Mouse (Mus musculus) lung, embryonic 14.5 days (tissue): Measurements from ENCODE around the gene Trip6. TPM values are rescaled to one million over a fixed set of nuclear protein-coding genes. Genes with fewer than 3 reads are reported as not detected.
A peak's percentile ranks its signal among the peaks of the same experiment; 100 is the strongest.

Experiments used
- ATAC-seq: fragments of 200-750 bp; cut with Nextera tagmentation; 2 replicates; pipeline ENCODE4 v1.8.0; 2017; ENCODE audit warnings: mild to moderate bottlenecking, moderate TSS enrichment, moderate library complexity; ENCODE audit not compliant: insufficient read depth
- DNase-seq: peaks from one replicate; pipeline ENCODE4 v3.0.0-alpha.2; 2015
- H3K27ac ChIP-seq: fragments of 300-500 bp; sonication (generic); 2 replicates; pipeline ENCODE4 v1.5.1; 2014; ENCODE audit warnings: low read depth, mild to moderate bottlenecking, moderate library complexity
- H3K27me3 ChIP-seq: fragments of 300-500 bp; sonication (generic); 2 replicates; pipeline ENCODE4 v1.6.1; 2014; ENCODE audit warnings: low read length, control low read depth; ENCODE audit not compliant: insufficient read depth
- H3K36me3 ChIP-seq: fragments of 300-500 bp; sonication (generic); 2 replicates; pipeline ENCODE4 v1.6.1; 2014; ENCODE audit warnings: control low read depth; ENCODE audit not compliant: insufficient read depth
- H3K4me1 ChIP-seq: fragments of 300-500 bp; sonication (generic); 2 replicates; pipeline ENCODE4 v1.6.1; 2014; ENCODE audit warnings: antibody characterized with exemption, control low read depth; ENCODE audit not compliant: insufficient read depth
- H3K4me2 ChIP-seq: fragments of 300-500 bp; sonication (generic); 2 replicates; pipeline ENCODE4 v1.6.1; 2014; ENCODE audit warnings: mild to moderate bottlenecking
- H3K4me3 ChIP-seq: fragments of 300-500 bp; sonication (generic); 2 replicates; pipeline ENCODE4 v1.5.1; 2014; ENCODE audit warnings: low read depth, low read length
- H3K9ac ChIP-seq: fragments of 300-500 bp; sonication (generic); 2 replicates; pipeline ENCODE4 v1.6.1; 2014
- H3K9me3 ChIP-seq: fragments of 300-500 bp; sonication (generic); 2 replicates; pipeline ENCODE4 v1.6.1; 2016; ENCODE audit warnings: low read depth, low read length, control low read depth
- CTCF ChIP-seq: IDR thresholded peaks from 2 replicates; pipeline ENCODE4 v1.5.1; 2016; ENCODE audit warnings: antibody characterized with exemption, low read depth
- WGBS: fragments of 180-500 bp; shearing (Covaris S2); extraction: QIAGEN DNeasy Blood & Tissue Kit; methylation state at CpG from one replicate; pipeline ENCODE4 v1.1.7; 2014; 5-methylcytosine and 5-hydroxymethylcytosine counted together
- polyA plus RNA-seq: library from polyadenylated mRNA; unstranded; fragments of >200 nt; fragmentation: Nextera tagmentation; extraction: Ambion mirVana; gene quantifications from 2 replicates; pipeline ENCODE4 v1.2.1, GENCODE M21; 2014

Gene Trip6
- polyA plus RNA-seq, 1 experiment from 2014 or later, result 89.3 TPM

DNA sequence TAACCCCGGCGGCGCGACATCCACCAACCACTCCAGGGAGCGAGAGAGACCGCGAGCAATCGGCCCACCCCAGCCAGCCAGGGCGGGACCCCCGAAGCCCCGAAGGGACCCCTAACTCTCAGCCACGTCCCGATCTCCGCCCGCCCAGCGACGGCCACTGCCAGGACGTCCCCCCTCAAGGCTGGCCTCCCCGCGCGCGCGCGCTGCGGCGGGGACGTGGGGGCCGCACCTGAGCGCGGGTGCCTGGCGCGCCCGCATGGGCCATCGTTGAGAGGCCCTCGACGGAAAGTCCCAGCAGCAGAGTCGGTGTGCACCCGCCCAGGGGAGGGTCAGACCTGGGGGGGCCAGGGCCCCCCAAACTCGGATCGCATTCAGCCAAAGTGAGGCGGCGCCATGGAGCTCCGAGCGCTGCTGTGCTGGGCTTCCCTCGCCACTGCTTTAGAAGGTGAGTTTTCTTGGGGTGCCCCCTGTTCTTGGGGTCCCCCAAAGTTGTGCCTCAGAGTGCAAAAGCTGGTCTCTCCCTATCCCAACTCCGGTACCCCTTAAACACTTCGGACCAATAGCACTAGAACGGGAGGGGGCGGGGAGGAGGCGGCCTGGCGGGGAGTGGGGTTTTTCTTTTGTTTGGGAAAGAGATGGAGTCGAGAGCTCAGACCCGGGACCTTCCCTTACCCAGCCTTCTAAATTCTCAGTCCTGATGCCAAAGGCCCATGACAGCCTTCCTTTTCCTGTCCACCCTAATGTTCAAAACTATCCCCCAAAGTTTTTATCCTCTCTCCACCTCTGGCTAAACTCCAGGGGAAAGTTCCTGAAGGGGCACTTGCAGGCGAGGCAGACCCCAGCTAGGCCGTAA is 36.2 kb upstream of the Trip6 start:
- under 1% methylated on average over 55 of the region's 55 CpGs for WGBS
- Histone ChIP-seq H3K4me1 (peaks cover 26% of the 10 kb centered on the region; the same call in 1 of the 2 replicates), H3K4me3 (peak overlapping the region; percentile 92), H3K27me3 (no peaks in the 10 kb centered on the region), H3K36me3 (peaks cover 23% of the 10 kb centered on the region), H3K9me3 (no peaks in the 10 kb centered on the region), H3K27ac (peak overlapping the region; percentile 98), H3K4me2 (peak overlapping the region; percentile 95), H3K9ac (peak overlapping the region; percentile 98)
- peak; percentile 31 for DNase-seq
- peak; percentile 46 for ATAC-seq
- no peak for TF ChIP-seq CTCF

DNA sequence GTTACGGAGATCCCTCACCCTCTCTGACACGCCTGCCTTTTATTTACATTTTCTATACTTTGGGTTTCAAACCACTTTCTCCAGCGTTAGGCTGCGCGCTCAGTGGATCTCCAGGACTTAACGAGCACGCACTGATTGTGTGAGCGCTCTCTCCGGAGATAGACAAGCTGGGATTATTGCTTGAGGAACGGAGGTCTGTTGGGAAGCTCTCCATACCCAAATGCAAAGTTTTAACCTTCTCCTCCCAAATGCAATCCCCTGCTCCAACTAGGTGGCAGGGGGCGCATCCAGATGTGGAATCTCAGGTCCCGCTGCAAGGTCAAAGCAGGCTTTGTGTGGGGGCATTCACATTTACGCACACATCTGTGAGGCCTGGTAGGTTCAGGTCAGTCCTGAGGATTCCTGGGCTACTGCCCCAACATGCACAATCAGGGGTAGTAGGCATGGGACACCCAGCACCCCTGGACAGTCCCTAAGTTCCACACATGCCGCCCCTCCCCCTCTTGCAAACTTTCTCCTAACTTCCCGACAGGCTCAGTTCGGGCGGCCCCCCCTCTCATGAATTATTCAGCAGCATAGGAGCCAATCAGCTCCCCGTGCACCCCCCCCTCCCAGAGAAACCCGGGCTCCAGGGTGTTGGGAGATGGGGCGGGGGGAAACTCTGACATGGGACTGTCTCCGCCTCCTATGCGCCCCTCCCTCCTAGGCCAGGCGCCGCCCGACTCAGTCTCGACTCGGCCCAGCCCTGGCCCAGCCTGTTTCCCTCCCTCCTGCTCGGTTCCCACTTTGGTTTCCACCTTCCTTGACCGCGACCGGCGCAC is 35.4 kb upstream of the Trip6 start, which contains the start of gene Ephb4:
Gene Ephb4, plus strand, starts transcription at position 726 of the 821 bp plus-strand sequence.
- WGBS, result under 1% methylated on average over 30 of the region's 32 CpGs
- TF ChIP-seq CTCF, result peak; percentile 62
- Histone ChIP-seq H3K4me3 (peak within 1 kb of the TSS; percentile 92), H3K27me3 (no peaks in the 10 kb centered on the region), H3K9ac (peak within 1 kb of the TSS; percentile 98), H3K9me3 (no peaks in the 10 kb centered on the region), H3K4me2 (peak within 1 kb of the TSS; percentile 95), H3K4me1 (peaks cover 26% of the 10 kb centered on the region; the same call in 1 of the 2 replicates), H3K27ac (peak within 1 kb of the TSS; percentile 98), H3K36me3 (peaks cover 15% of the 10 kb centered on the region)
- DNase-seq, result peak; percentile 95
- peak; percentile 95 for ATAC-seq

DNA sequence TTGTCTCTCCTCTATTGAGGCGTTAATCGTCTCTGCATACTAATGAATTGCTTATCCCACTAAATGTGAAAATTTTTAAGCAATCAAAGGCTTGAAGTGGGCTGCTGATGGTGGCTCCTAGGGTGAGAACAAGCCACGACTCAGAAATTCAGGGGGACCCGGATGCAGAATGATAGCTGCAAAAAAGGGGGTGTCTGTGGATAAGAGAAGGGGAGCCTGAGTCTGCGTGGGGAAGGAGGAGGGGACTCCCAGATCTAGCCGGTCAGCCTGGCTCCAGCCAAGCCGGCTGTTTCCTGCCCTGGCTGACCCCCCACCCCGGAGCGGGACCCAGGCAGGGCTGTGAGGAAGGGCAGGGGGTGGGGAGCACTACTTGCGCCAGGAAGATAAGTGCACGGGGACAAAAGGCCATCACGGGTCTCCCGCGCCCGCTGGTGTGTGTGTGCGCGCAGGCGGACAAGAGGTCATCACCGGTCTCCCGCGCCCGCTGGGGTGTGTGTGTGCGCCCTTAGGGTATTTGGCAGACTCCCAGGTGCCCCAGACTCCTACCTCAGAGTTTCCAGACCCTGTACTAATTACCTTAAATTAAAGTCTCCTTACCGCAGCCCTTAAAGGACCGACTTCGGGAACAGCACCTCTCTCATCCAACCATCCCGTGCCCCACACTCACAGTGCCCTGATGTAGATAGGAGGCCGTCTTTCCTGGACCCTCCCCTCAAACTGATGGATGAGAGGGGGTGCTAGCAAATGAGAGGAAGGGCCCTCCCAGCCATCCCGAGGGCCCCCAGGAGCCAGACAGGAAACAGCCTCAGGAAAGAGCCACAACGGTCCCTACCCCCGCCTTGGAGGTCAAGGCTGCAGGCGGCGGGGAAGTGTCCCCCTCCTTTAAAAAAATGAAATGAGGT is 34.5 kb upstream of the Trip6 start:
- Histone ChIP-seq H3K9ac (peak overlapping the region; percentile 57), H3K27ac (peak overlapping the region; percentile 98), H3K4me3 (peak overlapping the region; percentile 92), H3K4me1 (peaks cover 26% of the 10 kb centered on the region; the same call in 1 of the 2 replicates), H3K9me3 (no peaks in the 10 kb centered on the region), H3K27me3 (no peaks in the 10 kb centered on the region), H3K36me3 (peaks cover 6% of the 10 kb centered on the region), H3K4me2 (peak overlapping the region; percentile 95)
- ATAC-seq (peak; percentile 32), DNase-seq (peak; percentile 74)
- no peak for TF ChIP-seq CTCF
- 2% methylated on average over 33 of the region's 33 CpGs for WGBS

DNA sequence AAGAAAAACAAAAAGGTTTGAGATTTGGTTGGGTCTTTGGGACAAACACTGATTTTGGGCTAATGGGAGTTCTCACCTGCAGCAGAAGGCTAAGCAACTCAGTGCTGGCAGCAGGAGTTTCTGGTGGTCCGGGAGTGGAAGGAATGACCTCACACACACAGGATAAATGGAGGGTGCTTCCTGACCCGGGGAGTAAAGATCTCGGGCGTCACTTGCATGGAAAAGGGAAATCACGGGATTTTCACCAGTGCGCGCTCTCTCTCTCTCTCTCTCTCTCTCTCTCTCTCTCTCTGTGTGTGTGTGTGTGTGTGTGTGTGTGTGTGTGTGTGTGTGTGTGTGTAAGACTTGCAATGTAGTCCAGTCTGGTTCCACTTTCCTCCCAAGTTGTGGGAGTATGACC is 33.7 kb upstream of the Trip6 start:
- no peak overlapping the region for H3K9ac ChIP-seq
- H3K4me3 ChIP-seq, result no peak overlapping the region
- peak overlapping the region; percentile 98 for H3K27ac ChIP-seq
- WGBS, result 7% methylated on average over 7 of the region's 7 CpGs
- H3K4me1 ChIP-seq, result peaks cover 26% of the 10 kb centered on the region; the same call in 1 of the 2 replicates
- H3K9me3 ChIP-seq, result no peaks in the 10 kb centered on the region
- ATAC-seq, result no peak
- peak overlapping the region; percentile 95 for H3K4me2 ChIP-seq
- no peak for TF ChIP-seq CTCF
- 0 out of 2 replicates have a peak, but pooled peaks cover 3% of the 10 kb centered on the region for H3K36me3 ChIP-seq
- no peaks in the 10 kb centered on the region for H3K27me3 ChIP-seq
- DNase-seq, result peak; percentile 53

DNA sequence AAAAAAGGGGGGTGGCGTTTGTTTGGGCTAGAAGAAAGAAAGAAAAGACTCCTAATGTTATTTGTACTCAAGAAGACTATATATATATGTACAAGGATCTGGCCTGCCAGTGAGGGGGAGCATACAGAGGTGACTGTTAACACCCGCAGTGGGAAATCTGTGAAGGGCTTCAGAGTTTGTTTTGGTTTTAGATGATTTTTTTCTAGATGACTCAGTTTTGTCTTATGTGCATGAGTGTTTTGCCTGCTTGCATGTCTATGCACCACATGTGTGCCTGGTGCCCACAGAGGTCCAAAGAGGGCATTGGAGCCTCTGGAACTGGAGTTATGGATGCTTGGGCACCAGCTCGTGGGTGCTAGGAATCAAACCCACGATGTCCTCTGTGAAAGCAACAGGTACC is 32.8 kb upstream of the Trip6 start:
- WGBS, result 52% methylated on average over 4 of the region's 4 CpGs
- no peaks in the 10 kb centered on the region for H3K9me3 ChIP-seq
- H3K4me2 ChIP-seq, result 0 out of 2 replicates have a peak overlapping the region, but pooled peaks have one; percentile 15
- ATAC-seq, result no peak
- no peak overlapping the region for H3K4me3 ChIP-seq
- no peak overlapping the region for H3K9ac ChIP-seq
- no peak for TF ChIP-seq CTCF
- H3K4me1 ChIP-seq, result peaks cover 26% of the 10 kb centered on the region; the same call in 1 of the 2 replicates
- peak overlapping the region; percentile 77 for H3K27ac ChIP-seq
- H3K36me3 ChIP-seq, result no peaks in the 10 kb centered on the region
- H3K27me3 ChIP-seq, result no peaks in the 10 kb centered on the region
- DNase-seq, result no peak

DNA sequence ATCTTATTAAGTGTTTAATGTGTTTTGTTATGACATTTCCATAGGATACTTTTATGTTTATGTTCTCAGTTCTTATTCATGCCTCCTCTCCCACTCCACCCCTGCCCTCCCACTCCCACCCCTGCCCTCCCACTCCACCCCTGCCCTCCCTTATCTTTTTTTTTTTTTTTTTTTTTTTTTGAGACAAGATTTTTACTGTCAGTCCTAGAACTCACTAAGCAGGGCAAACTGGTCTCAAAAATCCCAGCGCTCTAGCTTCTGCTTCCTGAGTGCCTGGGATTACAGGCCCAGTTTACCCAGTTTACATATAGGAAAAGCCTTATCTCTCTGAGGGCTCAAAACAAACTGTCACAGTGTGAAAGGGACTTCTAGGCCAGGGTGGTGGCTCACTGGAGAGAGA is 32.2 kb upstream of the Trip6 start:
- no peak overlapping the region; the same call in 1 of the 2 replicates for H3K9ac ChIP-seq
- H3K27ac ChIP-seq, result peak overlapping the region; percentile 77
- peaks cover 26% of the 10 kb centered on the region; the same call in 1 of the 2 replicates for H3K4me1 ChIP-seq
- H3K9me3 ChIP-seq, result no peaks in the 10 kb centered on the region
- no peak overlapping the region for H3K4me3 ChIP-seq
- peak; percentile 27 for DNase-seq
- no peak for ATAC-seq
- H3K36me3 ChIP-seq, result no peaks in the 10 kb centered on the region
- WGBS, result 22% methylated on average over 1 of the region's 1 CpGs
- H3K27me3 ChIP-seq, result no peaks in the 10 kb centered on the region
- peak overlapping the region; percentile 50 for H3K4me2 ChIP-seq
- TF ChIP-seq CTCF, result no peak
